Mouse (Mus musculus): ENCODE measurements around the gene Ankrd28. TPM values are rescaled to one million over a fixed set of nuclear protein-coding genes. Genes with fewer than 3 reads are reported as not detected.
A peak's percentile ranks its signal among the peaks of the same experiment; 100 is the strongest.

Gene Ankrd28
- polyA plus RNA-seq, 1 experiment from 2014 or later = 11.7 TPM

GRCm38 (mm10) chr14:31857096-31857975 is 26.9 kb upstream of the Ankrd28 start:
- DNase-seq (no peak), ATAC-seq (ENCODE audit: insufficient read depth) (no peak)
- WGBS = 65% methylated on average over 11 of the region's 11 CpGs
- Histone ChIP-seq H3K36me3 (ENCODE audit: insufficient read depth) (no peaks in the 10 kb centered on the region), H3K9ac (no peak overlapping the region), H3K4me3 (ENCODE audit: low read depth, low read length) (no peak overlapping the region), H3K4me1 (ENCODE audit: insufficient read depth) (no peaks in the 10 kb centered on the region), H3K9me3 (ENCODE audit: low read depth, low read length) (no peaks in the 10 kb centered on the region), H3K4me2 (no peak overlapping the region), H3K27ac (ENCODE audit: low read depth) (no peak overlapping the region), H3K27me3 (ENCODE audit: insufficient read depth, low read length) (no peaks in the 10 kb centered on the region)
- TF ChIP-seq CTCF (IDR thresholded peaks at IDR 0.05; ENCODE audit: low read depth) = no peak

GRCm38 (mm10) chr14:31856007-31856406 is 25.6 kb upstream of the Ankrd28 start:
- Histone ChIP-seq H3K27me3 (ENCODE audit: insufficient read depth, low read length) (no peaks in the 10 kb centered on the region), H3K27ac (ENCODE audit: low read depth) (no peak overlapping the region), H3K4me3 (ENCODE audit: low read depth, low read length) (no peak overlapping the region), H3K9ac (no peak overlapping the region), H3K36me3 (ENCODE audit: insufficient read depth) (no peaks in the 10 kb centered on the region), H3K4me1 (ENCODE audit: insufficient read depth) (no peaks in the 10 kb centered on the region), H3K9me3 (ENCODE audit: low read depth, low read length) (no peaks in the 10 kb centered on the region), H3K4me2 (no peak overlapping the region)
- no peak for TF ChIP-seq CTCF (IDR thresholded peaks at IDR 0.05; ENCODE audit: low read depth)
- DNase-seq (no peak), ATAC-seq (ENCODE audit: insufficient read depth) (no peak)
- 71% methylated on average over 5 of the region's 5 CpGs for WGBS

- Histone ChIP-seq H3K4me1 (ENCODE audit: insufficient read depth) (no peaks in the 10 kb centered on the region), H3K4me2 (no peak overlapping the region), H3K27me3 (ENCODE audit: insufficient read depth, low read length) (no peaks in the 10 kb centered on the region), H3K4me3 (ENCODE audit: low read depth, low read length) (no peak overlapping the region), H3K9me3 (ENCODE audit: low read depth, low read length) (no peaks in the 10 kb centered on the region), H3K36me3 (ENCODE audit: insufficient read depth) (no peaks in the 10 kb centered on the region), H3K9ac (no peak overlapping the region), H3K27ac (ENCODE audit: low read depth) (no peak overlapping the region)
- DNase-seq (no peak), ATAC-seq (ENCODE audit: insufficient read depth) (no peak)
- WGBS = 58% methylated on average over 4 of the region's 4 CpGs
- no peak for TF ChIP-seq CTCF (IDR thresholded peaks at IDR 0.05; ENCODE audit: low read depth)
These were observed 24.2 kb upstream of the Ankrd28 start for GRCm38 (mm10) chr14:31854667-31855066.

- no peaks in the 10 kb centered on the region for H3K36me3 ChIP-seq (ENCODE audit: insufficient read depth)
- DNase-seq (peak; percentile 30), ATAC-seq (ENCODE audit: insufficient read depth) (no peak)
- no peak overlapping the region for H3K4me3 ChIP-seq (ENCODE audit: low read depth, low read length)
- no peaks in the 10 kb centered on the region for H3K4me1 ChIP-seq (ENCODE audit: insufficient read depth)
- WGBS = 58% methylated on average over 4 of the region's 4 CpGs
- no peak overlapping the region for H3K9ac ChIP-seq
- H3K27ac ChIP-seq (ENCODE audit: low read depth) = no peak overlapping the region
- no peak overlapping the region for H3K4me2 ChIP-seq
- no peaks in the 10 kb centered on the region for H3K9me3 ChIP-seq (ENCODE audit: low read depth, low read length)
- H3K27me3 ChIP-seq (ENCODE audit: insufficient read depth, low read length) = no peaks in the 10 kb centered on the region
- TF ChIP-seq CTCF (IDR thresholded peaks at IDR 0.05; ENCODE audit: low read depth) = no peak
These were observed 13.1 kb upstream of the Ankrd28 start for GRCm38 (mm10) chr14:31843571-31843970.

GRCm38 (mm10) chr14:31832022-31832421 is 1.6 kb upstream of the Ankrd28 start:
- DNase-seq (no peak), ATAC-seq (ENCODE audit: insufficient read depth) (no peak)
- Histone ChIP-seq H3K4me2 (0 out of 2 replicates have a peak overlapping the region, but pooled peaks have one; percentile 78), H3K9me3 (ENCODE audit: low read depth, low read length) (no peaks in the 10 kb centered on the region), H3K4me3 (ENCODE audit: low read depth, low read length) (no peak overlapping the region), H3K36me3 (ENCODE audit: insufficient read depth) (no peaks in the 10 kb centered on the region), H3K27me3 (ENCODE audit: insufficient read depth, low read length) (no peaks in the 10 kb centered on the region), H3K9ac (no peak overlapping the region), H3K27ac (ENCODE audit: low read depth) (no peak overlapping the region), H3K4me1 (ENCODE audit: insufficient read depth) (no peaks in the 10 kb centered on the region)
- WGBS = 48% methylated on average over 4 of the region's 4 CpGs
- TF ChIP-seq CTCF (IDR thresholded peaks at IDR 0.05; ENCODE audit: low read depth) = no peak

GRCm38 (mm10) chr14:31831370-31831712 is 890 bp upstream of the Ankrd28 start:
- TF ChIP-seq CTCF (IDR thresholded peaks at IDR 0.05; ENCODE audit: low read depth) = no peak
- no peaks in the 10 kb centered on the region for H3K27me3 ChIP-seq (ENCODE audit: insufficient read depth, low read length)
- no peak for ATAC-seq (ENCODE audit: insufficient read depth)
- peak; percentile 37 for DNase-seq
- H3K4me1 ChIP-seq (ENCODE audit: insufficient read depth) = no peaks in the 10 kb centered on the region
- H3K4me2 ChIP-seq = peak overlapping the region; percentile 78
- H3K36me3 ChIP-seq (ENCODE audit: insufficient read depth) = no peaks in the 10 kb centered on the region
- 3% methylated on average over 7 of the region's 7 CpGs for WGBS
- H3K4me3 ChIP-seq (ENCODE audit: low read depth, low read length) = peak overlapping the region; percentile 92
- peak overlapping the region; percentile 60; the same call in 1 of the 2 replicates for H3K27ac ChIP-seq (ENCODE audit: low read depth)
- no peaks in the 10 kb centered on the region for H3K9me3 ChIP-seq (ENCODE audit: low read depth, low read length)
- peak overlapping the region; percentile 70 for H3K9ac ChIP-seq

- under 1% methylated on average over 91 of the region's 97 CpGs for WGBS
- no peak for TF ChIP-seq CTCF (IDR thresholded peaks at IDR 0.05; ENCODE audit: low read depth)
- Histone ChIP-seq H3K27ac (ENCODE audit: low read depth) (peak overlapping the region; percentile 93), H3K36me3 (ENCODE audit: insufficient read depth) (no peaks in the 10 kb centered on the region), H3K4me3 (ENCODE audit: low read depth, low read length) (peak overlapping the region; percentile 92), H3K9ac (peak overlapping the region; percentile 80), H3K9me3 (ENCODE audit: low read depth, low read length) (no peaks in the 10 kb centered on the region), H3K4me1 (ENCODE audit: insufficient read depth) (no peaks in the 10 kb centered on the region), H3K27me3 (ENCODE audit: insufficient read depth, low read length) (no peaks in the 10 kb centered on the region), H3K4me2 (peak overlapping the region; percentile 69)
- peak; percentile 63 for DNase-seq
- peak; percentile 82 for ATAC-seq (ENCODE audit: insufficient read depth)
These were observed 489 bp downstream of the Ankrd28 start for GRCm38 (mm10) chr14:31829761-31830562.

Measured in lung, embryonic 14.5 days (tissue).